Comparison of ENCODE assay signal across 9 mouse cellular contexts in the genomic region with DNA sequence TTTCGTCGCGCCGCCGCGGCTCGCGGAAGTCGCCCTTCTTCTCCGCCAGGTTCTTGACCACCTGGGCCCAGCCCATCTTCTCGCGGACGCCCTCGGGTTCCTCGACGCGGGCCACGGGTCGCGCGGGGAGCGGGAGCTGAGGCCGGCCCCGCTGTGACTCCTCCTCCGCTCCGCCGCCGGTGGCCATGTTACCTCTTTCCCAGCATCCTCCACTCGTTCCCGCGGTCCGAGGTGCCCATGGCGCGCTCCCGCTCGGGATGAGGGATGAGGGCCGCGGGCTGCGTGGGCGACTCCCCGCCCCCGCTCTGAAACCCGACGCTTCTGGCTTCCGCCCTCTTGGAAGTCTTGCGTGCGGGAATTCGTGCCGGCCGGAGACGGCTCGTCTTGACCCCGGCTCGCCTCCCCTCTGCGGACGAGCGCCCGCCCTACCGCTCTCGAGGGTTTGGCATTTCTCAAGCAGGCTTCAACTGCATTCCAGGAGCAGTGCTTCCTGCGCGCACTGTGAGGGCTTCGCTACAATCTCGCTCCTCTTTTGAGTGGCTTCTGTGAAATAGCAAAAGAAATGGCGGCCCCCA. TPM values are rescaled to one million over a fixed set of nuclear protein-coding genes. Genes with fewer than 3 reads are reported as not detected.
DNase-seq lines count a peak whose midpoint lies in the region; ATAC-seq and TF ChIP-seq lines count a peak whose summit lies in the region.
"Had no signal": no experiment of that assay in that cellular context is flagged by ENCODE, and none has a peak within 500 bp of the region (broad histone marks: within the 10 kb centered on the region; RNA-seq: fewer than 3 reads in every experiment).

Gene Zcchc3, minus strand, starts transcription at position 437 of the 575 bp plus-strand sequence.

- TF ChIP-seq CTCF in spleen, adult 2 months (IDR thresholded peaks at IDR 0.05; ENCODE audit: extremely low read depth, insufficient read depth, insufficient read length, insufficient replicate concordance): no peak

- peaks cover 48% of the 10 kb centered on the region for H3K4me1 ChIP-seq in forebrain, embryonic 10.5 days
- H3K4me1 ChIP-seq in heart, embryonic 13.5 days: peaks cover 37% of the 10 kb centered on the region
- peaks cover 28% of the 10 kb centered on the region for H3K4me1 ChIP-seq in kidney, embryonic 16.5 days (ENCODE audit: insufficient read depth, low read length)
- peaks cover 43% of the 10 kb centered on the region for H3K4me1 ChIP-seq in limb, embryonic 15.5 days
- peaks cover 50% of the 10 kb centered on the region for H3K4me1 ChIP-seq in midbrain, embryonic 15.5 days
- no peaks in the 10 kb centered on the region; the same call in none of the 2 replicates for H3K4me1 ChIP-seq in spleen, adult 2 months (ENCODE audit: control insufficient read depth, insufficient read depth, insufficient read length)

- H3K9me3 ChIP-seq in forebrain, embryonic 10.5 days: peaks cover 10% of the 10 kb centered on the region
- peaks cover 5% of the 10 kb centered on the region; the same call in 1 of the 2 replicates for H3K9me3 ChIP-seq in heart, embryonic 13.5 days
- H3K9me3 ChIP-seq in kidney, embryonic 16.5 days (ENCODE audit: low read length): peaks cover 9% of the 10 kb centered on the region
- no peaks in the 10 kb centered on the region for H3K9me3 ChIP-seq in limb, embryonic 15.5 days
- H3K9me3 ChIP-seq in midbrain, embryonic 15.5 days: no peaks in the 10 kb centered on the region

- peak; percentile 76 for ATAC-seq in heart, embryonic 13.5 days (ENCODE audit: extremely low read depth, insufficient number of reproducible peaks, low FRiP score, low TSS enrichment)
- ATAC-seq in kidney, embryonic 16.5 days (ENCODE audit: low FRiP score, low TSS enrichment): peak; percentile 81
- peak; percentile 89 for ATAC-seq in limb, embryonic 15.5 days (ENCODE audit: insufficient number of reproducible peaks, low FRiP score, low TSS enrichment, low read depth)
- ATAC-seq in midbrain, embryonic 15.5 days (replicated peaks): peak; percentile 80

- H3K4me3 ChIP-seq in forebrain, embryonic 10.5 days: peak within 1 kb of the TSS; percentile 96
- H3K4me3 ChIP-seq in heart, embryonic 13.5 days: peak within 1 kb of the TSS; percentile 96
- H3K4me3 ChIP-seq in kidney, embryonic 16.5 days (ENCODE audit: low read length): peak within 1 kb of the TSS; percentile 95
- H3K4me3 ChIP-seq in limb, embryonic 15.5 days: peak within 1 kb of the TSS; percentile 80
- peak within 1 kb of the TSS; percentile 72 for H3K4me3 ChIP-seq in midbrain, embryonic 15.5 days
- H3K4me3 ChIP-seq in spleen, adult 2 months (ENCODE audit: extremely low read depth, insufficient read depth, insufficient read length): peak within 1 kb of the TSS; percentile 80

- peak within 1 kb of the TSS; percentile 99 for H3K9ac ChIP-seq in heart, embryonic 13.5 days
- H3K9ac ChIP-seq in kidney, embryonic 16.5 days (replicated peaks; ENCODE audit: low read length): peak within 1 kb of the TSS; percentile 99
- H3K9ac ChIP-seq in limb, embryonic 15.5 days: peak within 1 kb of the TSS; percentile 90
- peak within 1 kb of the TSS; percentile 63 for H3K9ac ChIP-seq in midbrain, embryonic 15.5 days

- under 1% methylated on average over 65 of the region's 65 CpGs for WGBS in forebrain, embryonic 10.5 days
- WGBS in heart, embryonic 13.5 days: under 1% methylated on average over 65 of the region's 65 CpGs
- under 1% methylated on average over 65 of the region's 65 CpGs for WGBS in kidney, embryonic 16.5 days
- under 1% methylated on average over 47 of the region's 65 CpGs for WGBS in limb, embryonic 15.5 days
- under 1% methylated on average over 65 of the region's 65 CpGs for WGBS in midbrain, embryonic 15.5 days
- 1% methylated on average over 65 of the region's 65 CpGs for WGBS in spleen, adult 2 months

- DNase-seq in CD4-positive, CD25-positive, alpha-beta regulatory T cell, adult 2 months (ENCODE audit: low read depth, low spot score): peak; percentile 68
- peak; percentile 71 for DNase-seq in c-Kit-positive CD71-positive TER-119-negative erythroid progenitor cells, embryonic 14.5 days (ENCODE audit: low read depth)
- peak; percentile 91 for DNase-seq in forebrain, embryonic 10.5 days (ENCODE audit: extremely low spot score, low spot score)
- DNase-seq in spleen, adult 2 months (ENCODE audit: low read depth in 1 of 2, low spot score in 2 of 2): peak in 1 of 2 experiments; percentile 28

- H3K27me3 ChIP-seq in forebrain, embryonic 10.5 days (ENCODE audit: poor library complexity, severe bottlenecking): no peaks in the 10 kb centered on the region
- no peaks in the 10 kb centered on the region for H3K27me3 ChIP-seq in heart, embryonic 13.5 days (replicated peaks)
- no peaks in the 10 kb centered on the region for H3K27me3 ChIP-seq in kidney, embryonic 16.5 days (ENCODE audit: insufficient read depth, low read length)
- H3K27me3 ChIP-seq in limb, embryonic 15.5 days: no peaks in the 10 kb centered on the region
- no peaks in the 10 kb centered on the region for H3K27me3 ChIP-seq in midbrain, embryonic 15.5 days (replicated peaks)
- H3K27me3 ChIP-seq in spleen, adult 2 months (ENCODE audit: control insufficient read depth, insufficient read depth, low read length): peaks cover 10% of the 10 kb centered on the region; the same call in 1 of the 2 replicates

- peak within 1 kb of the TSS; percentile 94 for H3K4me2 ChIP-seq in heart, embryonic 13.5 days
- peak within 1 kb of the TSS; percentile 91 for H3K4me2 ChIP-seq in kidney, embryonic 16.5 days (replicated peaks; ENCODE audit: low read depth, low read length)
- H3K4me2 ChIP-seq in limb, embryonic 15.5 days: peak within 1 kb of the TSS; percentile 84
- peak within 1 kb of the TSS; percentile 87 for H3K4me2 ChIP-seq in midbrain, embryonic 15.5 days

- H3K27ac ChIP-seq in forebrain, embryonic 10.5 days: peak within 1 kb of the TSS; percentile 100
- H3K27ac ChIP-seq in heart, embryonic 13.5 days (replicated peaks): peak within 1 kb of the TSS; percentile 99
- peak within 1 kb of the TSS; percentile 99 for H3K27ac ChIP-seq in kidney, embryonic 16.5 days (ENCODE audit: low read length)
- peak within 1 kb of the TSS; percentile 96 for H3K27ac ChIP-seq in limb, embryonic 15.5 days
- H3K27ac ChIP-seq in midbrain, embryonic 15.5 days: peak within 1 kb of the TSS; percentile 97
- peak within 1 kb of the TSS; percentile 50 for H3K27ac ChIP-seq in spleen, adult 2 months (ENCODE audit: insufficient read depth, low read length)

- TF ChIP-seq POLR2A in spleen, adult 2 months (IDR thresholded peaks at IDR 0.05; ENCODE audit: low read depth, low read length): no peak

- H3K36me3 ChIP-seq in forebrain, embryonic 10.5 days (replicated peaks): peaks cover 5% of the 10 kb centered on the region; the same call in 1 of the 2 replicates
- peaks cover 7% of the 10 kb centered on the region for H3K36me3 ChIP-seq in heart, embryonic 13.5 days
- 0 out of 2 replicates have a peak, but pooled peaks cover 5% of the 10 kb centered on the region for H3K36me3 ChIP-seq in kidney, embryonic 16.5 days (ENCODE audit: insufficient read depth, low read length)
- no peaks in the 10 kb centered on the region for H3K36me3 ChIP-seq in limb, embryonic 15.5 days
- H3K36me3 ChIP-seq in midbrain, embryonic 15.5 days (replicated peaks): no peaks in the 10 kb centered on the region
- H3K36me3 ChIP-seq in spleen, adult 2 months (ENCODE audit: control insufficient read depth, insufficient read depth, low read length): no peaks in the 10 kb centered on the region

RNA-seq across cellular contexts. Expression of gene Zcchc3, which starts in this region (rescaled TPM):
- 46.5 and 50.0 TPM in 2 replicates for polyA plus RNA-seq in forebrain, embryonic 10.5 days (2016; fragmentation: Nextera tagmentation; extraction: Ambion mirVana)
- polyA plus RNA-seq in heart, embryonic 13.5 days (2015; fragmentation: Nextera tagmentation; extraction: Ambion mirVana): 35.1 and 35.9 TPM in 2 replicates
- polyA plus RNA-seq in kidney, embryonic 16.5 days (2015; fragmentation: Nextera tagmentation; extraction: Ambion mirVana): 31.5 and 34.2 TPM in 2 replicates
- polyA plus RNA-seq in limb, embryonic 15.5 days (2015; fragmentation: Nextera tagmentation; extraction: Ambion mirVana): 28.5 and 35.0 TPM in 2 replicates
- 18.0 and 20.2 TPM in 2 replicates for polyA plus RNA-seq in midbrain, embryonic 15.5 days (2015; fragmentation: Nextera tagmentation; extraction: Ambion mirVana)
- polyA plus RNA-seq in spleen, adult 2 months (2012; rRNA removed): 1.8 and 2.7 TPM in 2 replicates
- polyA plus RNA-seq: C2C12 had no signal

Comparison
In these comparisons a context has a peak if more than half of its experiments do, and no peak if none do; other contexts are left out.
1. H3K27ac ChIP-seq: peak in every context shown above with its lines; median percentile 100 in forebrain, embryonic 10.5 days; 99 in heart, embryonic 13.5 days; 99 in kidney, embryonic 16.5 days; 97 in midbrain, embryonic 15.5 days; 96 in limb, embryonic 15.5 days; 50 in spleen, adult 2 months.